Mouse (Mus musculus) kidney, adult 2 months (tissue): ENCODE data around the gene Tm2d3. TPM values are rescaled to one million over a fixed set of nuclear protein-coding genes. Genes with fewer than 3 reads are reported as not detected.
A peak's percentile ranks its signal among the peaks of the same experiment; 100 is the strongest.

Experiments
- DNase-seq: peaks from one replicate; pipeline ENCODE4 v3.0.0; 2021
- H3K27ac ChIP-seq: fragments of 200-500 bp; 2 replicates; pipeline ENCODE4 v1.5.1; 2012; ENCODE audit warnings: low read depth, low read length, control low read depth, inconsistent platforms; ENCODE audit not compliant: insufficient read depth
- H3K27me3 ChIP-seq: fragments of 200-500 bp; replicated peaks from 2 replicates; pipeline ENCODE4 v1.6.1; 2012; ENCODE audit warnings: mild to moderate bottlenecking, moderate library complexity, low read length, inconsistent platforms; ENCODE audit not compliant: control insufficient read depth, insufficient read depth
- H3K36me3 ChIP-seq: fragments of 200-500 bp; 2 replicates; pipeline ENCODE4 v1.6.1; 2012; ENCODE audit warnings: mild to moderate bottlenecking, moderate library complexity, low read length, inconsistent platforms; ENCODE audit not compliant: control insufficient read depth, insufficient read depth
- H3K4me1 ChIP-seq: fragments of 200-500 bp; 2 replicates; pipeline ENCODE4 v1.6.1; 2011; ENCODE audit warnings: low read length; ENCODE audit not compliant: control insufficient read depth, insufficient read depth
- H3K4me3 ChIP-seq: fragments of 200-500 bp; 2 replicates; pipeline ENCODE4 v1.5.1; 2011; ENCODE audit warnings: mild to moderate bottlenecking, low read depth, low read length, control low read depth; ENCODE audit not compliant: insufficient read depth
- CTCF ChIP-seq: fragments of 200-500 bp; conservative IDR thresholded peaks from 2 replicates; pipeline ENCODE4 v1.5.1; 2011; ENCODE audit warnings: low read depth, mild to moderate bottlenecking, control low read depth, low read length, moderate library complexity, mixed read lengths; ENCODE audit not compliant: insufficient read depth, insufficient read length
- POLR2A ChIP-seq: fragments of 200-500 bp; IDR thresholded peaks from one replicate; pipeline ENCODE4 v1.6.1; 2011; ENCODE audit warnings: low read depth, low read length, control low read depth
- WGBS: fragments of 180-500 bp; shearing (Covaris S2); methylation state at CpG from one replicate; pipeline ENCODE4 v1.1.7; 2018; 5-methylcytosine and 5-hydroxymethylcytosine counted together
- polyA plus RNA-seq: library from polyadenylated mRNA; depleted of rRNA; stranded (reverse); fragments of >200 nt; gene quantifications from 2 replicates; pipeline ENCODE4 v1.2.3, GENCODE M21; 2012

The Tm2d3 gene
- polyA plus RNA-seq, 1 experiment = 199 TPM

DNA sequence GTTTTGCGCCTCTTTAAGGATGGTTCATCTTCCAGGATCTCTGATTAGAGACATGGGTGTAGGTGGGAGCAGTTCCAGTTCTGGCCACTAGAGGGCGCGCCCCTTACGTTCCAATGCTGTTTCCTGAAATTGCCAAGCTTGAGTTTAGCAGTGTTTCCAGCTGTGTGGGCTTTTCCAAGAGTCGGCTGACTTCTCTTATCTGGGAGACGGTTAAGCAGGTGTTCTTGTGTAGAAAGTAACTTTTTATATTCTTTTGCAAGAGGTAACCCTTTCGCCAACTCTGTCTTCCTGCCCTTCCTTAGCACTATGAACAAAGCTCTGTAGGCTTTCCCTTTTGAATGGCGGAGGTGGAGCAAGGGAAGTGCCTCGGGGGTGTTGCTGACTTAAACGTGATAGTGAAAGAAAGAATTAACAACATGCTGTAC, 13.9 kb downstream of the Tm2d3 start:
- Histone ChIP-seq H3K36me3 (no peaks in the 10 kb centered on the region; the same call in 1 of the 2 replicates), H3K4me1 (no peaks in the 10 kb centered on the region), H3K27ac (no peak overlapping the region), H3K27me3 (no peaks in the 10 kb centered on the region), H3K4me3 (peak overlapping the region; percentile 25)
- 7% methylated on average over 10 of the region's 10 CpGs for WGBS
- peak; percentile 76 for DNase-seq
- TF ChIP-seq CTCF (peak; percentile 95), POLR2A (no peak)

DNA sequence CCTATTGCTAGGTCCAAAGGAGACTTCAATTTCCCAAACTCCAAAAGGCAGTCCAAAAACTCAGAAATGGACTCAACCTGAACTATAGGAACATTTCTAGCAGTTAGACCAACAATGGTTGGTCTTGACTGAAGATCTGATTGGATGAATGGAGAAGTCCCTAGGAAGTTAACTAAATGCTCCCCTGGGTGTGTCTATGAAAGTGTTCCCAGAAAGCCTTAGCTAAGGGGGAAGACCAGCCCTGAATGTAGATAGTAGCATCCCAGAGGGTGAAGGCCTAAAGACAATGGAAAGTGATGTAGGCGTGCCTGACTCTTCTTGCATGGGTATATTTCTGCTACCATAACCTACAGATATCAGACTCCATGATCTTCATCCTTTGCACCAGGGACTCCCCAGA, 17.5 kb downstream of the Tm2d3 start:
- H3K27me3 ChIP-seq = no peaks in the 10 kb centered on the region
- H3K27ac ChIP-seq = no peak overlapping the region
- H3K4me3 ChIP-seq = no peak overlapping the region
- H3K36me3 ChIP-seq = no peaks in the 10 kb centered on the region
- no peak for TF ChIP-seq CTCF
- TF ChIP-seq POLR2A = no peak
- H3K4me1 ChIP-seq = no peaks in the 10 kb centered on the region
- no peak for DNase-seq
- 96% methylated on average over 1 of the region's 1 CpGs for WGBS

DNA sequence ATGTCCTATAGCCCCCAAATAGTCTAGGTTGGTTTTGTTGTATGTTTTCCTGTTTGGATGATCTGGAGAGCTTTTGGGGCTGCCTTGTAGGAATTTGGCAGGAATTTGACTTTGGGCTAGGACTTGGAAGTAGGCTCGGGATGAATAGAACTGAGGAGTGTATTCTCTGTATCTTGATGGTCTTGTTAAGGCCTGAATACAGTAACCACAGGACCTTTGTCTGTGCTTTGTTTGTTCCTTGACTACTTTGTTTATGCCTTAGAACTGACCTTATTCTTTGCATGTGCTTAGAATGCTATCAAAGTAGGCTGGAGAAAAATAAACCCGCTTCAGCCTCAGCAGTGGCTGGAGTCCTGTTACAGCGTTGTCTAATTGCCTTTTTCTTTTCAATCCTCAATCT, 19.3 kb downstream of the Tm2d3 start:
- no peaks in the 10 kb centered on the region for H3K36me3 ChIP-seq
- TF ChIP-seq POLR2A (no peak), CTCF (no peak)
- 86% methylated on average over 3 of the region's 3 CpGs for WGBS
- H3K4me3 ChIP-seq = no peak overlapping the region
- H3K4me1 ChIP-seq = no peaks in the 10 kb centered on the region
- no peaks in the 10 kb centered on the region for H3K27me3 ChIP-seq
- DNase-seq = no peak
- no peak overlapping the region for H3K27ac ChIP-seq

DNA sequence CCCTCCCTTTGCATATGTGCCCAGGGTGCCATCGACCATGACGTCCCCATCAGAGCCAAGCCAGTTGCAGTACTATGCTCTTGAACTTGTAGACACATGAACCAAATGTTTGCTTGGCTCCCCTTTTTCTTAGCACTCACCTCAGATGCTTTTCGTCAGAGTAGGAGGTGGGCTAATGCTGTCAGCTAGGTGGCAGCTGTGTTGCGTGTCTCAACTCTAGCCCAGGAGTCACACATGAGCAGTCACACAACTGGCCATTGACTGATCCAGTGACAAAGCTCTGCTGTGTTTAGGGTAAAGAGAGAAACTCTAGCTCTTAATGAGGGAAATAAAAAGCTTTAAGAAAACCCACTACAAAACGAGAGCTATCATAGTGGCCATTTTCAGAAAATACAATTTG, 22.8 kb downstream of the Tm2d3 start:
- Histone ChIP-seq H3K4me3 (no peak overlapping the region), H3K36me3 (no peaks in the 10 kb centered on the region), H3K27me3 (no peaks in the 10 kb centered on the region), H3K4me1 (no peaks in the 10 kb centered on the region), H3K27ac (no peak overlapping the region)
- no peak for DNase-seq
- TF ChIP-seq CTCF (peak; percentile 47; the same call in 1 of the 2 replicates), POLR2A (no peak)
- WGBS = 37% methylated on average over 5 of the region's 5 CpGs

DNA sequence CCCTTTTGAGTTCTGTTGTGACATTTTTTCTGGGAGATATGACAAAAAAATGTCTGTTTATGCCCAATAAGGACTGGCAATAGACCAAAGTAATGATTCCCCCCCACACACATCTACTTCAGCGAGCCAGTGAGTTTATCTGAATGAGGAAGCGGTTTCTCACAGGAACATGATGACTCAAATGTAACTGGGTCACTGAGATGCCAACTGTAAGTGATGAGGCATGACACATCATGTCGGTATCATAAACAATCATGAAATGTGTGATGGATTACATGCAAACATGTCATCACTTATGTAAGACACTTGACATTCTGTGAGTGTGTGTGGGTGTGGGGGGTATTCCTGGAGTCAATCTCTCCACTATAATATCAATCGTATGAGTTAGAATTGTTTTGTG, 23.3 kb downstream of the Tm2d3 start:
- no peak for DNase-seq
- no peaks in the 10 kb centered on the region for H3K4me1 ChIP-seq
- no peak overlapping the region for H3K27ac ChIP-seq
- no peak overlapping the region for H3K4me3 ChIP-seq
- no peaks in the 10 kb centered on the region for H3K36me3 ChIP-seq
- 59% methylated on average over 4 of the region's 4 CpGs for WGBS
- TF ChIP-seq POLR2A (no peak), CTCF (no peak)
- H3K27me3 ChIP-seq = no peaks in the 10 kb centered on the region

DNA sequence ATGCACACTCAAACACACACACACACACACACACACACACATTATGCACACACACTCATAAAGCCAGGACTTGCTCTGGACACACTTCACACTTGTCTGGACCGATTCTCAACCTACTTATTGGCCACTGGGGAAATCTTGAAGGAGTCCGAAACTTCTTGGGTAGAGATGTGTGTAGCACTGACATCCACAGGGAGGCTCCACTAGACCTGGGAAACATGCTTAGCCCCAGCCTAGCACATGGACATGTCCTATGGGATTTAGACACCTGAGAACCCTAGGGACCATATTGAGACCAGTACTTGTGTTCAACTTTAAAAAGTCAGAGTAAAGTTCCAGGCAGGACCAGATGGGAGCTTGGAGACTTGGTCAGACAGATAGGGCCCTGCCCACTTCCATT, 43.1 kb downstream of the Tm2d3 start:
- Histone ChIP-seq H3K36me3 (no peaks in the 10 kb centered on the region), H3K4me1 (no peaks in the 10 kb centered on the region), H3K27ac (no peak overlapping the region), H3K27me3 (no peaks in the 10 kb centered on the region), H3K4me3 (no peak overlapping the region)
- TF ChIP-seq CTCF (peak; percentile 58), POLR2A (no peak)
- 55% methylated on average over 2 of the region's 2 CpGs for WGBS
- DNase-seq = no peak

DNA sequence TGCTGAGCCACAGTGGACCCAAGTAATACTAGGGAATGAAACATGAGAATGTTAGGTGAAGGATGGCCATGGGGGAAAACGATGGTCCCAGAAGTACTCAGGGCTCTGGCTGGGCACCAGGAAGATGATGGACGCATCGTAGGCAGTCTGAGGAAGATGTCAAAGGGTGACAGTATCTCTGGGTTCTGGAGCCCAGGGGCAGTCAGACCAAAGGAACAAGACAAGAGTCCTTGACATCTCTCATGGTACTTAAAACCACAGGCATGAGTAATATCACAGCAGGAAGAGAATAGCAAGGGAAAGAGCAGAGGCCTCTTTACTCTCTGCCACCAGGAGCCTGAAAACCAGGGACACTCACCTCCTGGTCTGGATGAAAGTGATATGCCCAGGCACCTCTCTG, 44.3 kb downstream of the Tm2d3 start:
- DNase-seq = no peak
- H3K27ac ChIP-seq = no peak overlapping the region
- H3K27me3 ChIP-seq = no peaks in the 10 kb centered on the region
- H3K4me1 ChIP-seq = no peaks in the 10 kb centered on the region
- TF ChIP-seq POLR2A = no peak
- no peak for TF ChIP-seq CTCF
- 87% methylated on average over 3 of the region's 3 CpGs for WGBS
- no peaks in the 10 kb centered on the region for H3K36me3 ChIP-seq
- H3K4me3 ChIP-seq = no peak overlapping the region
